Mouse (Mus musculus): ENCODE data around the gene Hyou1.
A peak's percentile ranks its signal among the peaks of the same experiment; 100 is the strongest.
"Not testable (repeated sequence)": the region's sequence is repeated elsewhere in the genome, so short reads cannot be mapped to it uniquely, and the experiment has no call there.

Hyou1 gene

DNA sequence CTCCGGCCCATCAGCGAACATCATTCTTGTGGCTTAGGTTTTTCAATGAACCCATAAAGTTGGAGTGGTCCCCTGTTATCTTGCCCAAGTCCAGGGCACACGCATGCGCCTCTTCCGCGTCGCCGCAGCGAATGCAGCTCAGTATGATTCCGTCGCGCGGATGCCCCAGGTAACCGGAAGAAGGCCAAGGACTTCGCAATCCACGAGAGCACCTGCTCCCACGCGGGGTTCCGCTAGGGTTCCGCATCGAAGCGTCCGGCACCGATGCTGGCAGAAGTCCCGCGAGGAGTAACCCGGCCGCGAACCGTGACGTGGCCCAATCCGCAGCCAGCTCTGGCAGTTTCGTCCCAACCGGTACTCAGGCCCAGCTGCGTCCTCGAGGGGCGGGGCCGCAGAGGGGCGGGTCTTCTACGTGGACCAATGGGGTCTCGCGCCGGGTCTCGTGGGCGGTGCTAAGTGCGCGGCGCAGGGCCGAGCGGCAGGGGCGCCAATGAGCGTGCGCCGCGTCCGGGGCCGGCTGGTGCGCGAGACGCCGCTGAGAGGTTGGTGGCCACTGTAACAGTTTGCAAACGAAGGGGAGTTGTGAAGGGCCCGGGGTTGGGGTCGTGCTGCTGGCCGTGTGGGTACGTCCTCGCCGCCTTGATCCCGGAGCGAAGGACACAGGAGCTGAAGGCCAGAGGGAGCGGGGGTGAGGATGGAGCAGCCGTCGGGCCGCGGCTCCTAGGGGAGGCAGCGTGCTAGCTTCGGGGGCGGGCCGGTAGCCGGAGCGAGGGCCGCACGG is at the start of gene Hyou1:
Gene Hyou1, plus strand, starts transcription at position 437 of the 781 bp plus-strand sequence.
- peak; percentile 98 for DNase-seq (ENCODE audit: low spot score)

DNA sequence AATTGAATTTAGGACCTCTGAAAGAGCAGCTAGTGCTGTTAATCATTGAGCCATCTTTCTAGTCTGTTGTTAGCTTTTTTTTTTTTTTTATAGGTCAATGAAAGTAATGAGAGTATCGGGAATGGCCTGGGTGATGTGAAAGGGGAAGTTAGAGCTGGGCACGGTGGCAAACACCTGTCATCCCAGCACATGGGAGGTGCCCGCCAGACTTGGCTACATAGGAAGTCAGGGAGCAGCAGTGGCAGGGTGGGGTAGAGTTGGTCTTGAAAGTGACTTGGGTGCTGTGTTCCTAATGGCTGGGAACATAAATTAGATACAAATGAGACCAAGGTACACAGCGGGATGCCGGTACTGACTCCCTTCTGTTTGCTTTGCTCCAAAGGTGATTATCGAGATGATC is 48.6 kb upstream of the Hyou1 start:
- no peak for DNase-seq (ENCODE audit: low spot score)

DNA sequence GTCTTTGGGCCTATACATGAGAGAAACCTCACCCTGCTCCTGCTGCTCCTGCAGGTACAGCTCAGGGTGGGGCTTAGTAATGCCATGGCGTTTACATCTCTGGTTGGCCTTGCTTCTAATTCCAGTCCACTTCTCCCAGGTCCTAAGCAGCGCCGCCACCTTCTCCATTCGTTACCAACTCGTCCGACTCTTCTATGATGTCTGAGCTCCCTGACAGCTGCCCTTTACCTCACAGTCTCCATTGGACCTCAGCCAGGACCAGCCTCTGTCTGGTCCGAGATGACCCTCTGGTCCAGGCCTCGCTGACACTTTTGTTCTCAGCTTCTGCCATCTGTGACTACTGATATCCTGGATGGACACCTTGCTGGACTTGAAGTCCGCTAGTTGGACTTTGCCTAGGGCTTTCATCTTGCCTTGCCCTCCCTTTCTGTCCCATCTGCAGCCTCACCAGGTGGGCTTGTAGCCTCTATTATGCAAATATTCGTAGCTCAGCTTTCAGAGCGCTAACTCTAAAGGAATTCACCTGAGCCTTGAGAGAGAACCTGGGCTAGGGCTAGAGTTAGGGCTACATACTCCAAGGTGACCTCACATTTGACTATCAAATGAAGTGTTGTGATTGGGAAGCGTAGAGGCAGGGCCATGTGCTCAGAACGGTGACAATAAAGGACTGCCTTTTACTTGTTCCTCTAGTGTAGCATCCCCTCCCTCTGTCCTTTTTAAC is 46.2 kb upstream of the Hyou1 start:
- DNase-seq (ENCODE audit: low spot score), result no peak

- DNase-seq (ENCODE audit: low spot score), result peak; percentile 98
Observed at GRCm38 (mm10) chr9:44334396-44335330, 44.6 kb upstream of the Hyou1 start, which contains the start of gene H2afx. TSS of gene H2afx (plus strand) at chr9:44334694.

GRCm38 (mm10) chr9:44335331-44336092 is 43.8 kb upstream of the Hyou1 start:
- DNase-seq (ENCODE audit: low spot score), result peak; percentile 62

DNA sequence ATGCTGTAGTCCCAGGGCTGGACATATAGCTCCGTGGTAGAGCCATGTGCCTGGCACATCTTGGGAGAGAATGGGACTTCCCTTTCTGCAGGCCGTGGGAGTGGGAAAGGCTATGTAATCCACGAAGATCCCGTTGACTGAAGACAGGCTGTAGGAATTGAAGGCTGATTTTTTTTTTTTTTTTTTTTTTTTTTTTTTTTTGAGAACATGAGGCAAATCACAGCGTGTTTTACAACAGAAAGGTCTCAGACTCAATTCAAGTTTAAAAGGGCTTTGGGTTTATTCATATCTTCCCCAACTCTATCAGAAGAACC is 43.2 kb upstream of the Hyou1 start:
- DNase-seq (ENCODE audit: low spot score), result peak; percentile 20

GRCm38 (mm10) chr9:44336513-44336912 is 42.8 kb upstream of the Hyou1 start:
- not testable (repeated sequence) for DNase-seq (ENCODE audit: low spot score)

DNA sequence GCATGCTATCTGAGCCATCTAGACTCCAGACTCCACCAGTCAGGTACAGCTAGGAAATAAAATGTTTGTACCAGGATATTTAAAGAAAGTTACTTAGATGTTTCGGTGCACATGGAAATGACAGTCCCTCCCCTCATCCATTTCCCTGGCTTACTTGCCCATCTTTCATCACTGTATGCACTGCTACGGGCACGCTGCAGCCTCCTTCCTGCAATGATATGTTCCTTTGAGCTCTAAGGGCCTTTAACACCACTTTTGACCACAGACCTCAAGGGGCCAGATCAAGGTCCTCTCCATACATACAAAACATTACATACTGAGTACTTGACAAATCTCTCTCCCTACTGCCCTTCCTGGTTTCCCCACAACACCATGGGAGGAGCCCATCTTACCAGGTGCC is 42.3 kb upstream of the Hyou1 start:
- DNase-seq (ENCODE audit: low spot score), result peak; percentile 24

- peak; percentile 19 for DNase-seq (ENCODE audit: low spot score)
Observed at GRCm38 (mm10) chr9:44337436-44338169, 41.7 kb upstream of the Hyou1 start.

DNA sequence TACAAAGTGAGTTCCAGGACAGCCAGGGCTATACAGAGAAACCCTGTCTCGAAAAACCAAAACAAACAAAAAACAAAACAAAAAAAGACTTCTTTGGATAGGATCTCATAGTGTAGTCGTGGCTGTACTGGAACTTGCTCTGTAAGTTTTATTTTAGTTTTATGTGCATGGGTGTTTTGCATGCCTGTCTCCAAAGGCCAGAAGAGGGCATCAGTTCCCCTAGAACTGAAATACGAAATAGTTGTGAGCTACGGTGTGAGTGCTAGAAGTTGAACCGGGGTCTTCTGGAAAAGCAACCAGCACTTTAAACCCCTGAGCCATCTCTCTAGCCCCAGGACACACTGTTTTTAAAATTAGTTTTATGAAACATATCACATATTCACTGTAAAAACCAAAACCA is 40.7 kb upstream of the Hyou1 start:
- no peak for DNase-seq (ENCODE audit: low spot score)

DNA sequence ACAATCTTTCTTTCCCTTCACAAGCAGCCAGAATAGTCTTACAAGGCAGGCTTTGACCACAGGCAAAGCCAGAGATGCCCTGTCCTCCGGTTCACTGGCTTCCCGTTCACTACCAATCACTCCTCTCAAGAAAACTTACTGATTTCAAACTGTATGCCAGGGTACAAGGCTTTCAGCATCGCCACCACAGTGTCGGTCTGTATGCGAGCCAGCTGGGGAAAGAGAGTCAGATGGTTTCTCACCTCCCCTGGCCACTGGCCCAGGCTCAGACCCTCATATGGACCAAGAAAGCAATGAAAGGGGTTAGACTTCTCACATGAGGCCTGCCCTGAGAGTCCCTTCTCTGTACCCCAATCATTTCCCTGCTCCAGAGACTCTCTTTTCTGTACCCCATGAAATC is 37.8 kb upstream of the Hyou1 start:
- no peak for DNase-seq (ENCODE audit: low spot score)

GRCm38 (mm10) chr9:44342173-44342572 is 37.1 kb upstream of the Hyou1 start:
- no peak for DNase-seq (ENCODE audit: low spot score)

DNA sequence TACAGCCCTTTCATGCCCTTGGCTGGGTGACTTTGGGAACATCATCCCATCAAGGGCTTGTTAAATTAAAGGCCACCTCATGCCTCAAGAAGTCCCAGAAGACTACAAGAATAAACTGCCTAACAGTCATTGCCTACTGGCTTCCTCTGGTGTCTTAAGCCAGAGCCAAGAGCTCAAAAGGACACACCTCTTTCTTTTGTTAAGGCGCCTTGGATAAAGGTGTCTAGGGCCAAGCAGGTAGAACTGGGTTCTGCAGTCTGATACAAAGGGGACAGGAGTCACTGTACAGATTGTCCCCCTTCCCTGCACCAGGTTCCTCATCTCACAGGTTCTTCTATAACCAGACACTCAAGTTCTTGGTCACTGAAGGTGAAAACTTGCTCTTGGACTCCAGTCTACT is 36.7 kb upstream of the Hyou1 start:
- DNase-seq (ENCODE audit: low spot score), result no peak

GRCm38 (mm10) chr9:44343290-44343689 is 36.0 kb upstream of the Hyou1 start:
- DNase-seq (ENCODE audit: low spot score), result peak; percentile 17

- peak; percentile 96 for DNase-seq (ENCODE audit: low spot score)
Observed at GRCm38 (mm10) chr9:44343781-44344421, 35.4 kb upstream of the Hyou1 start, which contains the start of gene Hmbs. TSS of gene Hmbs (minus strand) at chr9:44344228.

GRCm38 (mm10) chr9:44345570-44346433 is 33.5 kb upstream of the Hyou1 start:
- DNase-seq (ENCODE audit: low spot score), result no peak

DNA sequence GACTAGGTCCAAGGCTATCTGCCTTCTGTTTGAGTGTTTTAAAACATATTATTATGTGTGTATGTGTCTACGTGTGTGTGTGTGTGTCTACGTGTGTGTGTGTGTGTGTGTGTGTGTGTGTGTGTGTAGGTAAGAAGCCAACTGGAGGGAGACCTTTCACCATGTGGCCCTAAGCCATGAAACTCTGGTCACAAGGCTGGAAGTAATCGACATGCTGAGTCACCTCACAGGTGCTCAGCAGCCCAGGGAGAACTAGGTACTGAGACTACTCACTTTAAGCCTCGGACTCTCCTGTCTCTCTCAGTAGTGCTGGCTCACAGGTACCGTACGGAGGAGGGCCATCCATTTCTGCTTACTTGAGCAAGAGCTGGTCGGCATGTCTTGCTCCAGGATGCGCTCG is 32.1 kb upstream of the Hyou1 start:
- DNase-seq (ENCODE audit: low spot score), result no peak

DNA sequence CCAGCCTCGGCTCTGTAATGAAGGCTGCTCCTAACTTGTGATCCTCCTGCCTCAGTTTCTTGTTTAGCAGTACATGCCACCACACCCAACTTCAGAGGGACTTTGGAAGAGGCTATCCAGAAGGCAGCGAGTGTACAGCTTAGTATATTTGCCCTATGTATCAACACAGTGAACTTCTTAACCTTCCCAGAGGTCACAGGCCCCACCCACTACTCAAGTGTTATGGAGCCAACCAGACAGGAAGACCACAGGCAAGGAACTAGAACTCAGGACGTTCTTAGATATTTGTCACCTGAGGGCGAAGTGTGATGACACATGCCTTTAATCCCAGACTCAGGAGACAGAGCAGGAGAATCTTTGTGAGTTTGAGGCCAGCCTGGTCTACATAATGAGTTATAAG is 31.7 kb upstream of the Hyou1 start:
- DNase-seq (ENCODE audit: low spot score), result no peak

DNA sequence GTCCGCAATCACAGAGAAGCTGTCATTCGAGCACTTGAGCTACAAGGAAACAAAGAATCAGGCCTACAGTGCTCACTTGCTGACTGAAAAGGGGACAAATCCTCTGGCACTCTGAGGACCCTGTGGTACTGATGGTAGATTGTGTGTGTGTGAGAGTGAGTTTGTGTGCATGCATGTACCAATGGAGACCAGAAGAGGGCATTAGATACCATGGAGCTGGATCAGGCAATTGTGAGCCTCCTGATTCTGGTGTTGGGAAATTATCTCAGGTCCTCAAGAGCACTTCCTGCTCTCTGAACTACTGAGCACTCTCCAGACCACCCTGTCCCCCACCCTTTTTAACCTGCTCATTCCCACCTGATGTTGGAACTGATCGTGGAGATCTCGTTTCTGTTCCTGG is 30.7 kb upstream of the Hyou1 start:
- no peak for DNase-seq (ENCODE audit: low spot score)

Measured in embryo, embryonic 10 days (tissue).